Mouse (Mus musculus) testis, adult 2 months (tissue): ENCODE measurements around the gene Rif1. TPM values are rescaled to one million over a fixed set of nuclear protein-coding genes. Genes with fewer than 3 reads are reported as not detected.

Experiments
- H3K27ac ChIP-seq: fragments of 200-500 bp; 2 replicates; pipeline ENCODE4 v1.5.1; 2012; ENCODE audit warnings: low read depth, low read length; ENCODE audit not compliant: control insufficient read depth, insufficient read depth
- H3K27me3 ChIP-seq: fragments of 200-500 bp; 2 replicates; pipeline ENCODE4 v1.6.1; 2012; ENCODE audit warnings: mild to moderate bottlenecking, low read length, moderate library complexity; ENCODE audit not compliant: control insufficient read depth, insufficient read depth
- H3K36me3 ChIP-seq: fragments of 200-500 bp; 2 replicates; pipeline ENCODE4 v1.6.1; 2012; ENCODE audit warnings: mild to moderate bottlenecking, low read length; ENCODE audit not compliant: control insufficient read depth, insufficient read depth
- H3K4me1 ChIP-seq: fragments of 200-500 bp; 2 replicates; pipeline ENCODE4 v1.6.1; 2012; ENCODE audit warnings: low read length; ENCODE audit not compliant: control insufficient read depth, insufficient read depth
- H3K4me3 ChIP-seq: fragments of 200-500 bp; 2 replicates; pipeline ENCODE4 v1.5.1; 2012; ENCODE audit warnings: low read depth, mild to moderate bottlenecking, low read length, moderate library complexity, mixed read lengths; ENCODE audit not compliant: control insufficient read depth
- POLR2A ChIP-seq: fragments of 200-500 bp; IDR thresholded peaks from 2 replicates; pipeline ENCODE4 v1.6.1; 2012; ENCODE audit warnings: low read depth, mild to moderate bottlenecking, inconsistent platforms, low read length, moderate library complexity; ENCODE audit not compliant: control insufficient read depth
- polyA plus RNA-seq: library from polyadenylated mRNA; depleted of rRNA; stranded (reverse); fragments of >200 nt; gene quantifications from 2 replicates; pipeline ENCODE4 v1.2.3, GENCODE M21; 2012; rRNA removed

Gene Rif1
- polyA plus RNA-seq, 1 experiment, result 22.4 TPM

DNA sequence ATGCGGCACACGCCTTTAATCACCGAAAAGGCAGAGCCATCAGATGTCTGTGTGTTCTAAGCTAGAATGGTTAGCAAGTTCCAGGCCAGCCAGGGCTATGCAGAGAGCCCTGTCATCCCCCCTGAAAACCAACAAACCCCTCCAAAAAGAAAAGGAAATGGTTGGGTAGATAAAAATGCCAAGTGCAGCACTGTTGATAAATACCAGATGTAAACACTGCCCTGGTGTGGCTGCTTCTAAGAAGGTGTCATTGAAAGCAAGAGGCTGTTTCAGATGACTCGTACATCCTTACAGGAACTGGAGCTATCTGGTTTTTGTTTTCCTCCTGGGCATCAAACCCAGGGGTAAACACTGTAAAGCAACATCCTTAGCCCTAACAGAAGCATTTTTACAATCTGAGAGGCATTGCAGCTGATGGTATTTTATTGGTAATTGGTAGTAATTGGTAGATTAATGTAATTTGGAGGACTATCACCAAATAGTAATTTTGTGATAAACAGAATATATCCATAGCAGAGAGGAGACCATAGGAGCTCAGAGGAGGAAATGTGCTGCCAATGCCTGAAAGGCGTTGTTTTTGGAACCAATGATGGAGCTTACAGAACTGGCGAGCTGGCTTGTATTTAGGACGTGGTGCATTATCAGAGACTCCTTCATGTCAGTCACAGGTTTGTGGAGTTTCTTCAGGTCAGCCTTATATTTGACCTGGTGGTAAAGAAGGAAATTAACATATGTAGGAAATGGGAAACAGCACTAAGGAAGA, 96.8 kb downstream of the Rif1 start:
- TF ChIP-seq POLR2A, result no peak
- Histone ChIP-seq H3K4me3 (no peak overlapping the region), H3K36me3 (no peaks in the 10 kb centered on the region), H3K27ac (no peak overlapping the region), H3K4me1 (no peaks in the 10 kb centered on the region), H3K27me3 (no peaks in the 10 kb centered on the region)

Other genes starting within 250 kb of the Rif1 start
- gene Rbm43, start 137.7 kb upstream of the Rif1 start, polyA plus RNA-seq, result 14.3 and 23.2 TPM in 2 replicates
- gene Nmi, start 99.3 kb upstream of the Rif1 start, polyA plus RNA-seq, result 0.85 and 1.1 TPM in 2 replicates
- gene Tnfaip6, start 34.8 kb upstream of the Rif1 start, polyA plus RNA-seq, result 0.35 and 0.46 TPM in 2 replicates